Mouse (Mus musculus) T-helper 2 cell (primary cell): ENCODE results near the gene Msi2.

Experiments used
- in situ Hi-C: fragments of 300-600 bp; cut with MboI, MseI; formaldehyde crosslinking; loops from one replicate; pipeline ENCODE4 v1.15.1; 2025; ENCODE audit warnings: high pct_unique_total_duplicates

Gene Msi2

GRCm38 (mm10) chr11:88683026-88683770 lies 35.1 kb downstream of the Msi2 start:
- in situ Hi-C loops, result loop anchor here (5.0 kb wide), 1 partner anchor 36 kb away; no protein-coding TSS in a partner anchor

- in situ Hi-C loops, result no loop called here
Measured at GRCm38 (mm10) chr11:88677350-88677749, 41.0 kb downstream of the Msi2 start.

DNA sequence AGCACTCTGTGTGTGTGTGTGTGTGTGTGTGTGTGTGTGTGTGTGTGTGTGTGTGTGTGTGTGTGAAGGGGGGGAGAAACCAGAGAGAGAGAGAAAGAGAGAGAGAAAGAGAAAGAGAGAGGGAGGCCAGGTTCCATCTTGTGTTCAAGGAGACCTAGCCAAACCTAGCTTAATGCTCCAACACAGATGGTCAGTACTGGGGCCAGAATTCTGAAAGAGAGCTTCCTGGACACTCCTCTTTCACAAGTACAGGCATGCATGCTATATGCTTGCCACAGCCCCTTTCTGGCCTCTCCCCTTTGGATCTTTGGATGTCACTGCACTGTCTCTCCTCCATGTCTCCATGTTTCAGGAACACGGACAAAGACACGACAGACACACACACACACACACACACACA lies 41.7 kb downstream of the Msi2 start:
- in situ Hi-C loops, result no loop called here

DNA sequence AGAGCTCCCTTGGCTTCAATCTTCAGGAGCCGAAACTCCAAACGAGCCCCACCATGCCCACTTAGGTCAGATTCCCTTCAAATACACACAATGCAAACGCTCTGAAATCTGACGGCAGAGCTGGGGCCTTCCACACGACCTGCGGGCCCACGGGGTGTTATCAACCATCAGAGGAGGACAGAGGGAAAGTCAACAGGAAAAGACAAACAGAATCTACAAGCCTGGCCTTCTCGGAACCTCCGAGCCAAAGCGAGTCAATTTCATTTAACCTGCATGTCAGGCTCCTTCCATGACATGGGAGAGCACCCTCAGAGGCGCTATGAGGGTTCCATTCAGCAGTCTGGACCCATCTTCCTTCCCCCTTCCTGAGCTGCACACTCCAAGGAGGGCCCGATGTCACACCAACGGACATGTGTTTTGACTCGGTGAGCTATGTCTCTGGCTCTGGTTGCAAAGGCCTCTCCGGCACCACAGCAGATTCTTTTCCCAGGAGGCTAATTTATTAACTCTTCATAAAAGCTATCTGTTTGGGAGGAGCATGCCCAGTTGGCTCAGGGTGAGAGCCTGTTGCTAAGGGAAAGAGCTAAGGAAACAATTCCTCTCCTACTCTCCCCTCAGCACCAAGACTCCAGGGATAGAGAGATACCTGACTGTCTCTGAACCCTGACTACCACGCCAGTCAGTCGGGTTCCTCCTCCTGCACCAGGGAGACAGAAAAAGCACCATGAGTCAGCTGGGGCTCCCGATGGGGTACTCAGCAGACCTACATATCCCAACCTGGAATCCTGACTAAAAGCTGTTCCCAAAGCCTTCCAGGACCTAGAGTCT lies 42.6 kb downstream of the Msi2 start:
- in situ Hi-C loops, result no loop called here

- in situ Hi-C loops, result no loop called here
Measured at GRCm38 (mm10) chr11:88674075-88674474, 44.2 kb downstream of the Msi2 start.

DNA sequence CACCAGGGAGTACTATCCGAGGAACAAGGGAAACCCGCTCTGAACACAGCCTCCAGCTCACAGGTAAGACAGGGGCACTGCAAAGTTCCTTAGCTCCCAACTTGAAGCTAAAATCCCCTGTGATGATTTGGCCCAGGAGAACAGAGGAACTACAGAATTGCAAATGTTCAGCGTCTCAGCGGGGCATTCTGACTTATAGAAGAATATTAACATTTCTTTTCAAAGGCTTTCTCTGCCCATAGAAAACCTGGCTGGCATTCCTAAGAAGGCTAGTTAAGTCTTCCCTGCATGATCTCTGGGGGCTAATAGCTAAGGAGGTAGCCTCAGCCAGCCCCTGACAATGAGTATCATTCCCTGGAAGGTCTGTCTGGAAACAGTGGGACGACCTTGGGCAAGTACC lies 47.4 kb downstream of the Msi2 start:
- in situ Hi-C loops, result no loop called here

DNA sequence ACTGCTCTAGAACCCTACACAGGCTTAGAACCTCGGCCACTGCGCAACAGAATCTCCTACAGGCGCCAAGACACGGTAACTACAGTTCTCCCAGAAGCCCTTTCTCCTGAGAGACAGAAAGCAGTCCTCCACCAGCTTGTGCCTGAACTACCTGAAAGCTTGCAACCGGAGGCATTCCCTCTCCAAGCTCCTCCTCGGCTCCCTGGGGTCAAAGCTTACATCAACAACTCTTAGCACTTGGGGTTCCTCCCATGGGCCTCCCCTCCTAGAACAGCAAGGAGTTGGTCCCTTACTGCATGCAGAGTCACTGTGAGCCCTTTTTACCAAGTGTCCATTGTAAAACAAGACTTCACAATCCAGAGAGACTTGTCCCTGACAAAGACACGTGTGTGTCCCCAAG lies 49.2 kb downstream of the Msi2 start:
- in situ Hi-C loops, result no loop called here

GRCm38 (mm10) chr11:88668345-88668744 lies 50.0 kb downstream of the Msi2 start:
- in situ Hi-C loops, result no loop called here

GRCm38 (mm10) chr11:88665799-88666198 lies 52.5 kb downstream of the Msi2 start:
- in situ Hi-C loops, result no loop called here

GRCm38 (mm10) chr11:88661444-88662180 lies 56.7 kb downstream of the Msi2 start:
- in situ Hi-C loops, result no loop called here

GRCm38 (mm10) chr11:88660404-88660803 lies 57.9 kb downstream of the Msi2 start:
- in situ Hi-C loops, result no loop called here

GRCm38 (mm10) chr11:88658926-88659325 lies 59.4 kb downstream of the Msi2 start:
- in situ Hi-C loops, result no loop called here

DNA sequence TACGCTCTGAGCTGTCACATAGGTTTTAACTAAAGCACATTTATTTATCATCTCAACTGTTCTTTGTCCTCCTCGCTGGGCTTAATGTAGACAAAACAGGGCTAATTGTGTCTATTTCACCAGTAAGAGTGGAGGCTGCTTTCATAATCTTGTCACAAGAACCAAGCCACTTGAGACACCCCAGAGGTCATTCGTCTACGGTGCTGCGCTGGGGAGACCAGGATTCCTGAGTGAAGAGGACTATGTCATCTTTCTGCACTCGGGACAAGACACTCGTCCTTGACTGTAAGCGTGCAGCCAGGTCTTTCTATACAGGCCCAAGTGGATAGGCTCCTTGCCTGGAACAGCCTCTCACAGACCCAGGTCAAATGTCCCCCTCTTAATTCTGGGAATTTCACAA lies 62.5 kb downstream of the Msi2 start:
- in situ Hi-C loops, result no loop called here

DNA sequence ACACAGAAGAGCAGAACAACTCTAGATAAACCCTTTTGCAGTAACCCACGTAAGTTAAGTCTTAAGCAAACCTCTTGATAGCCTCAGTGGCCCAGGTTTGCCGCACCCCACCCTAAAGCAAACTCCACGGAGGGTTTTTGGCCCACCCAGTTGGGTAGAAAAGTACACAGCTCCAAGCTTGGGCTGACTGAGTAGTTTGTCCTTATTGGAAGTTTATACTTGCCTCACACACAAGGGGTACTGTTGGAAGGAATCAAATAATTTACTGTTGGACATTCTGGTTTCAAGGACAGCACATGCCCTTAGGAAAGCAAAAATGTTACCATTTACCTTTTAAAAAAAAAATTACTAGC lies 63.1 kb downstream of the Msi2 start:
- in situ Hi-C loops, result no loop called here

DNA sequence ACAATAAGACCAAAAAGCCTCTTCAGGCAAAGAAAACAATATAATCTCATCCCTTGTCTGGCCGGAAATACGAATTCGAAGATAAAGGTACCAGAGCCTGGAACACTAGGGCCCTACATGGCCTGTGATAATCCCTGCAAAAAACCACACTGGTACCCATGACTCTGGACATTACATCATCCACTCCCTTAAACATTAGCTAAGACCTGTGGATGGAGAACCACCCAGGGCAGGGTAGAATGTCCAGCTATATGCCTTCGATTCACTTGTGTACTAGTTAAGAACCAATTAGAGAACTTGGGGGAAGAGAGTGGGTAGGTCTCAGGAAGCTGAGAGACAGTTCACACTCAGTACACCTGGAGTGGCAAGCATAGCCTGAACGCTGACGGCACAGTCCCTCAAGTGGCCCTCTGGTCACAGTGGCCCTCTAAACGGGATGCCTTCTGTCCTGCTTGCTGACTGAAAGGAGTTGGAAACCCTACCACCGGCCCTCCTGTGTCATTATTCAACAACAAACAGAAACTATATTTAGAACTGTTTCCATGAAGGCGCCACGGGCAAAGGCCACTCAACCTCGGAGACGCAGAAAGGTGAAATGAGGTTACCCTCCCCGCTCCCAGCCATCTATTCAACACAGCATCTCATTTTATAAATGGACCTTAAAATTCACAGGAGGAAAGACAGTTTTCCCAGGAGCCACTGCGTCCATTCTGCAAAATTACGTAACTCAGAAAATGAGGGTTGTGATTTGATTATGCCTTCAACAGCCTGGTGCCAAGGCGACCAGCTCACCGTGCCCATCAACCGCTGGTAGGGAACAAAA lies 63.7 kb downstream of the Msi2 start:
- in situ Hi-C loops, result no loop called here

GRCm38 (mm10) chr11:88650275-88650674 lies 68.0 kb downstream of the Msi2 start:
- in situ Hi-C loops, result no loop called here

DNA sequence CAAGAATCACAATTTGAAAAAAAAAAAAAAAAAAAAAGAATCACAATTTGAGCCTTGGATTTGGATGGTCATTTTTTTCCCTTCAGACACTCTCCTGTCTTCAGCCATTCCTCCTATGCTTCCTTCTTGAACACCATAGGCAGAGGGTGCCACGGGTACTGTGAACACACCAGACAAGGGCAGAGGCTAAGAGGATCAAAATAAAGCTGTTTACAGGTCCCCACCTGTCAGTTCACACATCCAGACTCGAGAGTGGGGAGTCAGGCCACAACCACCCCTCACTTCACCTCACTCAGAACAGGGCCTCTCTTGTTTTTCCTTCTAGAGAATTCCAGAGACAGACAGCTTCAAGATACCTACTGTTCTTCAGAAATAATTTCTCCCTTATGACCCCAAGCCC lies 69.3 kb downstream of the Msi2 start:
- in situ Hi-C loops, result loop anchor here (5.0 kb wide), 1 partner anchor 33 kb away; no protein-coding TSS in a partner anchor

DNA sequence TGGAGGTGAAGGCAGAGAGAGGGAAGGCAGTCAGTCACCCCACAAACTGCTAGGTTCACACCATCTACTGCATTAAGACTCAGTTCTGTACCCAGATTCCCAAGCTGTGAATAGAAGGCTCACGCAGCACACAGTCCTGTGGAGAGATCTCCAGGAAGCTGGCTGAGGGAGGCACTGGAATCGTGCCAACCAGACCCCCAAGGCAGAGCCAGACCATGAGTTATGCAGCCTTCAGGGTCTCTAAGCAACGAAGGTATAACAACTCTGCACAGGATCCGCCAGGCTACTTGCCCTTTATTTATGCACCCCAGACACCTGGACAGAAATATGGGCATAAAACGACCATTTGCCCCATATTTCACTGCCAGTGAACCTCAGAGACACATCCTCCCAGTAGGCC lies 69.9 kb downstream of the Msi2 start:
- in situ Hi-C loops, result loop anchor here (5.0 kb wide), 1 partner anchor 34 kb away; no protein-coding TSS in a partner anchor

DNA sequence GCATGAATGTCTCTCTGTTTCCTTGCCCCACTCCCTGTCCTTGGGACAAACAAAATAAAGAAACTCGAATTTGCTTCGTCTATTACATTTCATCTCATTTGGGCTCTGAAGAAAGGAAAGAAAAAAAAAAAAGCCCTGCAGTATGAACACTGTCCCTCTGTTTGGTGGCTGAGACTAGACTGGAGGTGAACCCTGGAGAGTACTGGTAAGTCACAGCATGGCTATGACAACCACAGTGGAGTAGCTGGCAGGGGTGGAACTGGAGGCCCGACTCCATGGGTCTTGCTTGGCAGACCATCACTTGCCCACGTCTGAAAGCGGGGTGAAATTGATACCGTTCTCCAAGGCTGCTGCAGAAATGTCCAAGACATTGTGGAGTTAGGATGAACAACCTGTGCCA lies 71.8 kb downstream of the Msi2 start:
- in situ Hi-C loops, result loop anchor here (5.0 kb wide), 1 partner anchor 36 kb away; no protein-coding TSS in a partner anchor

DNA sequence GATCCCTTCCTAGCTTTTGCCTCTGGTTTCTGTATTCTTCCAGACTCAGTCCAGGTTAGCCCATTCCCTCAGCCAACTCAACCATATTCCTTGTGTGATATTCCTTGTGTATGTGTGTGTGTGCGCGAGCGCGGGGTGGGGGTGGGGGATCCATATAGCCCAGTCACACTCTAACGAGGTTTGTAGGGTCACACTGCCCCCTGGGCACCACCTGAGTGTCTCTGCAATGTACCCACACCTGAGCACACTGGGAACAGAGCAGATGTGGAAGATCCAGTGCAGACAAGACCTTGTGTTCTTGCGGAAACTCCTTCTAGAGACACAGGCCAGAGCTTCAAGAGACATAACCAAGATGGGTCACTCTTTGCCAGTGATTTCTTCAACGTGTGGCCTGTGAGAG lies 72.5 kb downstream of the Msi2 start:
- in situ Hi-C loops, result loop anchor here (5.0 kb wide), 1 partner anchor 36 kb away; no protein-coding TSS in a partner anchor

- in situ Hi-C loops, result loop anchor here (5.0 kb wide), 1 partner anchor 38 kb away; no protein-coding TSS in a partner anchor
Measured at GRCm38 (mm10) chr11:88644719-88645118, 73.6 kb downstream of the Msi2 start.
